Mouse (Mus musculus) ES-E14 (cell line): ENCODE data around the gene Zc3h12a.

Experiments
- HCFC1 ChIP-seq: IDR thresholded peaks from 2 replicates; pipeline ENCODE4 v1.6.1; 2012; ENCODE audit warnings: low read length, inconsistent platforms, borderline replicate concordance; ENCODE audit not compliant: insufficient read depth
- MAFK ChIP-seq: IDR thresholded peaks from 2 replicates; pipeline ENCODE4 v1.6.1; 2014; ENCODE audit warnings: mild to moderate bottlenecking, low read depth, low read length, inconsistent platforms; ENCODE audit not compliant: insufficient read depth
- ZC3H11A ChIP-seq: IDR thresholded peaks from 2 replicates; pipeline ENCODE4 v1.6.1; 2012; ENCODE audit warnings: low read depth, mild to moderate bottlenecking, inconsistent platforms, low read length, borderline replicate concordance
- ZNF384 ChIP-seq: IDR thresholded peaks from 2 replicates; pipeline ENCODE4 v1.6.1; 2012; ENCODE audit warnings: low read depth, low read length, inconsistent platforms

- no peak for TF ChIP-seq ZNF384
- no peak for TF ChIP-seq ZC3H11A
- TF ChIP-seq HCFC1: no peak
- no peak for TF ChIP-seq MAFK
Observed at GRCm38 (mm10) chr4:125164861-125165260, 37.2 kb upstream of the Zc3h12a start.
